ENCODE assay signal across 8 mouse cellular contexts in the genomic region with DNA sequence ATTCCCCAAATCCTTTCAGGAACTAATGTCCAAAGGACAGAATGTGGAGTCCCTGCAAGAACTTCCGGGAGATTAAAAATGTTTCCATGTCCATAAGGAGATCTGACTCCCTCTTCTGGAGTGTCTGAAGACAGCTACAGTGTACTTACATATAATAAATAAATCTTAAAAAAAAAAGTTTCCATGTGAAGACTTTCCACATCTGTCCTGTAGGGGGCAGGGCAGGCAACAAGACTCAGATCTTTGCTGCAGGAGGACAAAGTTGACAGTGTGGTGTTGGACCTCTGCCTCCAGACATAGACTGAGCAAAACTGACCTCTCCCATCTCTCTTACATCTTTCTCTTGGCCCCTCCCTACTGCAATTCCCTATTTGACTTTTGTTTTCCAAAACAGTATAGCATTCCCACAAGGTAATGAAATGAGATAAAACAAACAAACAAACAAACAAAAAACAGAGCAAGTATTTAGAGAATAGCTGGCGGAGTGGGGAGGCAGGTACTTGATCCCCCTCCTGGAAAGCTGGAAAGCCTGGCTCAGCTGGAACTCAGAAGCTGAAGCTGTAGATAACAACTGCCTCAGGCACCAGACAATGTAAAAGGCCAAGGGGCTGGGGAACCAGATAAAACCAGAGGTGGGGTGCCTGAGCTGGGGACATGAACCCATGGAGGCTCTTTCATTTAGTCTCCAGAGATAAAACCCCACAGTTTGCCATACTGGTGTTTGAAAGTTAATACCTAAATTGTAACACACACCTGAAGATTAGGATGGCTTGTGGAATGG.
A peak's percentile ranks its signal among the peaks of the same experiment; 100 is the strongest.
DNase-seq lines count a peak whose midpoint lies in the region; ATAC-seq lines count a peak whose summit lies in the region.

No protein-coding gene starts in this region.

- DNase-seq in heart, postnatal 14 days: peak; percentile 25 to 43
- DNase-seq in heart, postnatal 25 days (ENCODE audit: low spot score): no peak
- peak; percentile 55 for DNase-seq in A20 (ENCODE audit: low read depth, low spot score)
- peak; percentile 82 for DNase-seq in NIH3T3 (ENCODE audit: low read depth)
- DNase-seq in liver: peak; percentile 56
- DNase-seq in testis, postnatal 10 days (ENCODE audit: low spot score): peak; percentile 52
- no peak for DNase-seq in MN1 (ENCODE audit: low spot score)

- intact Hi-C loops in heart, postnatal 14 days (cut with DNase I): loop anchor here (5.0 kb wide), 1 partner anchor 41 kb away; no protein-coding TSS in a partner anchor
- intact Hi-C loops in heart, postnatal 25 days (cut with DNase I): no loop called here

- ATAC-seq in monocyte, adult 5-6 weeks (replicated peaks; ENCODE audit: insufficient number of reproducible peaks, low FRiP score, low TSS enrichment, poor library complexity, severe bottlenecking): no peak

Comparison
In these comparisons a context has a peak if more than half of its experiments do, and no peak if none do; other contexts are left out.
1. DNase-seq: peak in heart, postnatal 14 days (2 of 2), A20 (single experiment), NIH3T3 (single experiment), liver (single experiment) and testis, postnatal 10 days (single experiment); none in heart, postnatal 25 days (single experiment) and MN1 (single experiment).